Mouse (Mus musculus): ENCODE results near the gene Fam219b. TPM values are rescaled to one million over a fixed set of nuclear protein-coding genes. Genes with fewer than 3 reads are reported as not detected.

Gene Fam219b
- polyA plus RNA-seq, 1 experiment from 2014 or later, result 19.0 TPM

DNA sequence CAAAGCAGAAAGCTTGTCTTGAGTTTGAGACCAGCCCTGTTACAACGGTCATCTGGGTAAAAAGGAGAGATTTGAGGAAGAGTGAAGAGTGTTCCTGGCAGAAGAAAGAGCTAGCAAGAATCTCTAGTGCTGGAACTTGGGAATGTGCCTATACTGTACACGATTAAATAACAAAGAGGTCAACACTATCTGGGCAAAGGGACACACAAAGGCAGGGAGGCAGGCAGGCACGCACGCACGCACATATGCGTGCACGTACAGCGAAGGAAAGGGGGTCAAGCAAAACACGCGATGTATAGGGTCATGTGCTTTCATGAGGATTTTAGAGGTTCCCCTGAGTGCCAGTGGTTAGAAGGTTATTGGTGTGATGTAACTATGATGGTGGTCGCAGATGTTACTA, 15.8 kb downstream of the Fam219b start:
- Histone ChIP-seq H3K9me3 (replicated peaks) (no peaks in the 10 kb centered on the region), H3K9ac (no peak overlapping the region), H3K36me3 (peaks cover 28% of the 10 kb centered on the region), H3K4me3 (replicated peaks) (no peak overlapping the region), H3K27me3 (no peaks in the 10 kb centered on the region), H3K4me1 (peaks cover 7% of the 10 kb centered on the region), H3K27ac (no peak overlapping the region), H3K4me2 (no peak overlapping the region)
- WGBS, result 72% methylated on average over 11 of the region's 11 CpGs
- no peak for ATAC-seq (replicated peaks; ENCODE audit: low FRiP score)

DNA sequence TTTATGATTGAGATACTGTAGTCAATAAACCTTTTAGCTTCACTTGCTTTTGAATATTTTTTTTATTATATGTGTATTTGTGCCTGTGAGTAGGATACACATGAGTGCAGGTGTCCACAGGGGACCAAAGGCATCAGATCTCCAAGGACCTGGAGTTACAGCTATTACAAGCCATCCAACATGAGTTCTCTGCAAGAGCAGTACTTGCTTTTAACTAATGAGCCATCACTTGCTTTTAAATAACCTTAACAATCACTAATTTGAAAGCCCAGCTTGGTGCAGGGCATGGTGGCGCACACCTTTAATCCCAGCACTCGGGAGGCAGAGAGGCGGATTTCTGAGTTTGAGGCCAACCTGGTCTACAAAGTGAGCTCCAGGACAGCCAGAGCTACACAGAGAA, 17.4 kb downstream of the Fam219b start:
- H3K4me3 ChIP-seq (replicated peaks), result no peak overlapping the region
- no peak for ATAC-seq (replicated peaks; ENCODE audit: low FRiP score)
- H3K36me3 ChIP-seq, result peaks cover 11% of the 10 kb centered on the region
- H3K4me1 ChIP-seq, result peaks cover 7% of the 10 kb centered on the region
- H3K4me2 ChIP-seq, result no peak overlapping the region
- no peak overlapping the region for H3K9ac ChIP-seq
- no peak overlapping the region for H3K27ac ChIP-seq
- 68% methylated on average over 3 of the region's 3 CpGs for WGBS
- no peaks in the 10 kb centered on the region for H3K27me3 ChIP-seq
- no peaks in the 10 kb centered on the region for H3K9me3 ChIP-seq (replicated peaks)

DNA sequence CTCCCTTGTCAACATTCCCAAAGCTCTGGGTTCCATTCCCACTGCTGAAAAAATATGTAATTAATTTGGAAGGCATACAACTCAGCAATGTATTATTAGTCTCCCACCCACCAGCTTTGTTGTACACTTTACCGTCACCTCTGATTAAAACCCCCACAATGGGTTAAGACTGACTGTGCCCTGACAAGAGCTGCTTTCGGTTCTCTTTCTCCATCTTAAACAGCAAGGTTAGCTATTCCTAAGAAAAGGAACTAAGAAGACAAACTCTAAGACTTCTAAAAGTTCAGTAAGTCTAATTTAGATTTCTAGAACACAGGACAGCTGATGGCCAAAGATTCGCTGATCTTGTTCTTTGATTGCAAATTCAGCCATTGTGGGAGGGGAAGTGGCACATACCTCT, 19.9 kb downstream of the Fam219b start:
- H3K27ac ChIP-seq, result no peak overlapping the region

DNA sequence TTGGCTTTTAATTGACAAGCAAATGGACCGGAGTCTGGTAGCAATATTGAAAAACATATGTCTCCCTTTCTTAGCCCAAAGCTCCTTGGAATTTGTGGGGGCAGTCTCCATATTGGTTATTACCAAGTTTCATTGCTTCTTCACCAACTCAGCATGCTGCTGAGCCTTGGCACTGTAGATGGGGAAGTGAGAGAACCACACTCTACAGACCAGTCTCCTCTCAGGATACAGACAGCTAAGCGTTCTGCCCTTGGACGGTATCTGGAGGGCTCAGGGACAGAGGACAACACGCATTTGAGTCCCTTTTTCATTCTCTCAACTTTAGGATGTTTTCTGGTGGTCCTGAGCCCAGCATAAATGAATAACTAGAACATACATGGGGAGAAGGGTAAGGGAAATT, 21.3 kb downstream of the Fam219b start:
- Histone ChIP-seq H3K9me3 (replicated peaks) (no peaks in the 10 kb centered on the region), H3K27ac (no peak overlapping the region), H3K4me1 (peaks cover 31% of the 10 kb centered on the region), H3K4me2 (no peak overlapping the region), H3K9ac (no peak overlapping the region), H3K36me3 (no peaks in the 10 kb centered on the region), H3K27me3 (no peaks in the 10 kb centered on the region), H3K4me3 (replicated peaks) (no peak overlapping the region)
- 89% methylated on average over 4 of the region's 4 CpGs for WGBS
- no peak for ATAC-seq (replicated peaks; ENCODE audit: low FRiP score)

More for the DNA sequence above, 19.9 kb downstream of the Fam219b start:
- Histone ChIP-seq H3K9ac (no peak overlapping the region), H3K4me1 (peaks cover 16% of the 10 kb centered on the region), H3K27me3 (no peaks in the 10 kb centered on the region), H3K9me3 (replicated peaks) (no peaks in the 10 kb centered on the region), H3K36me3 (no peaks in the 10 kb centered on the region), H3K4me3 (replicated peaks) (no peak overlapping the region), H3K4me2 (no peak overlapping the region)
- 75% methylated on average over 3 of the region's 3 CpGs for WGBS
- ATAC-seq (replicated peaks; ENCODE audit: low FRiP score), result no peak

DNA sequence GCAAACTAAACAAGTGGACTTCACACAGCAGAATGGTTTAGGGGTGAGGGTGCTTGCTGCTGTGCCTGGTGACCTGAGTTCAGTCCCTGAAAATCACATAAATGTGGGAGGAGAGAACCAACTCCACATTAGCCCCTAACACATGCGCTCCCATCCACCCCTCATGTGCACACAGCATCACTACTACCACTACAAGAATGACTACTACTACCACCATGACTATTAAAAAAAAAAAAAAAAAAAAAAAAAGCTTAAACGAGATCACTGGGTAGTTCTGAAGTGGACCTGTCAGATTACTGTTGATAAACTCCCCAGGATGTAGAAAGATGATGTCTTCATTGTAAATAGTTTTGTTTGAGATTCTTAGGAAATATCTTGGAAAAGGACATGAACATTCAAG, 22.2 kb downstream of the Fam219b start:
- Histone ChIP-seq H3K4me1 (peaks cover 39% of the 10 kb centered on the region), H3K4me2 (no peak overlapping the region), H3K9ac (no peak overlapping the region), H3K27ac (no peak overlapping the region), H3K27me3 (no peaks in the 10 kb centered on the region), H3K9me3 (replicated peaks) (no peaks in the 10 kb centered on the region), H3K36me3 (no peaks in the 10 kb centered on the region), H3K4me3 (replicated peaks) (no peak overlapping the region)
- 85% methylated on average over 2 of the region's 2 CpGs for WGBS
- ATAC-seq (replicated peaks; ENCODE audit: low FRiP score), result no peak

DNA sequence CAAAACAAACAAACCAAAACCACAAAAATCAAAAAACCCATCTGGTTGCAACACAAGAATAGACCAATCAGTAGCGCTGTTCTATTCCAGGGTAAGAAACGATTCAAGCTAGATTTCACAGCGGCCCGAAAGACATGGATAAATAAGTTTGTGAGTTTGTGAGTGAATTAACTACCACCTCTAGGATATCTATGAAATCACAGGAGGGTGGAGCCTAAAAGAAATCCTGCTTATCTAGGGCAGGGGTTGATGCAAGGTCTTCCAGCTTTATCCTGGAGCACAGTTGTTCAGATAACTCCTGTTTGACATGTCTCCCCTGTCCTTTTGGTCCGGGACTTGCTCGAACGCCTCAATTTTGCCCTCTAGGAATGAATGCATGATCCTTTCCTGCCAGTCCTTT, 22.9 kb downstream of the Fam219b start:
- Histone ChIP-seq H3K27me3 (no peaks in the 10 kb centered on the region), H3K36me3 (no peaks in the 10 kb centered on the region), H3K4me1 (peaks cover 42% of the 10 kb centered on the region), H3K27ac (peak overlapping the region; percentile 82), H3K9me3 (replicated peaks) (no peaks in the 10 kb centered on the region), H3K4me3 (replicated peaks) (peak overlapping the region; percentile 83), H3K4me2 (peak overlapping the region; percentile 79), H3K9ac (peak overlapping the region; percentile 70)
- 29% methylated on average over 7 of the region's 7 CpGs for WGBS
- no peak for ATAC-seq (replicated peaks; ENCODE audit: low FRiP score)

DNA sequence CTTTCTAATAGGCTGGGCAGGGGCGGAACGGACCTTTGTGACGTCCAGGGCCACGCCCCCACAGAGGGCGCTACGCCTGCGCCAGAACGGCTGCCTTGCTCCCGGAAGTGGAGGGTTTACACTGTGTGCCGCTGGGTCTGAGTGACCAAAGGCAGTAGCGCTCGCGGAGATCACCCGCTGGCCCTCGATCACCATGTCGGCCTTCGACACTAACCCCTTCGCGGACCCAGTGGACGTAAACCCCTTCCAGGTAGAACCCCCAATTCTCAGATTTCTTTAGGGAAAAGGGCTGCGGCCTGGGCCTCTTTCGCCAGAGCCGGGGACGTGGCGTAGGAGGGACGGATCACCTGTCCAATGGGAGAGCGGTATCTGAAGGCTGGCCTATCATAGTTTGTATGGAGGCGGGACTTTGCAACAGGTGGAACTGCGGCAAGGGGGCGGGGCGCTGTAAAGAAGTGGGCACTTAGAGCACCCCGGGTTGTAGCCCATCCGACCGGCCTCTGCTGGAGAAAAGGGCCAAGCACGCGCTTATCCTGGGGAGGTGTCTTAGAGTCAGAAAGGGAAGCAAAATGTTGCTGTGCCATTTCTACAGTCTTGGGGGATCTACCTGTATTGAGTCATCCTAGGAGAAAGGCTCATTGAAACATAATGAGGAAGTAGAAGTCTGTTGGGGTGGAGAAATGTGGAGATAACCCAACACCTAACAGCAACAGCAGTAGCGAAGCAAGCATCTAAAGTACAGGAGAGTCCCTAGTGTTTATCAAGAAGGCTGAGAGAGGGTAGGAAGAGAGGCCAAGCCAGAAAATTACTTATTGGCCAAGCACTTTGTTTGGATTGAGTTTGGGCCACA, 23.8 kb downstream of the Fam219b start, which contains the start of gene Scamp2:
TSS of gene Scamp2 (plus strand) at position 83 of the 850 bp plus-strand sequence.
- H3K27ac ChIP-seq, result peak within 1 kb of the TSS; percentile 82
- peak; percentile 98 for ATAC-seq (replicated peaks; ENCODE audit: low FRiP score)
- WGBS, result under 1% methylated on average over 37 of the region's 37 CpGs
- no peaks in the 10 kb centered on the region for H3K27me3 ChIP-seq
- H3K4me2 ChIP-seq, result peak within 1 kb of the TSS; percentile 79
- H3K9ac ChIP-seq, result peak within 1 kb of the TSS; percentile 70
- no peaks in the 10 kb centered on the region for H3K9me3 ChIP-seq (replicated peaks)
- H3K4me1 ChIP-seq, result peaks cover 49% of the 10 kb centered on the region
- no peaks in the 10 kb centered on the region for H3K36me3 ChIP-seq
- peak within 1 kb of the TSS; percentile 83 for H3K4me3 ChIP-seq (replicated peaks)

DNA sequence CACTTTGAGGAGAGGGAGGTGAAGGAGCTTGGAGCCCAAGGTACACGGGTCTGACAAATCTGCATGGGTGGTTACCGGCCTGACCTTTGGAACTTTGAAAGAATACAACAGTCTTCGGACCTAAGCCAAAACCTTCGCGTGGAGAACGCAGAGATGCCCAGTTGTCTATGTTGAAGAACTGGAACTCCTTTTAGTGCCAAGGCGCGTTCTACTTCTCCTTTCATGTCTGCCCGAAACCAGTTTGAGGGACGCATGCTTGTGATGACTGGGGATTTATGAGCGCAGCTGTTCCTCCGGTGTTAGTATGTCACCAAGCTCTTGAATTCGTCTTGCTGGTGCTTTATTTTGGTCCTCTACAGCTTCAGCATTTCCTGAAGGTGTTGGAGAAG, 24.4 kb downstream of the Fam219b start:
- 70% methylated on average over 13 of the region's 13 CpGs for WGBS
- Histone ChIP-seq H3K4me1 (peaks cover 55% of the 10 kb centered on the region), H3K27me3 (no peaks in the 10 kb centered on the region), H3K9ac (0 out of 2 replicates have a peak overlapping the region, but pooled peaks have one; percentile 70), H3K4me2 (peak overlapping the region; percentile 79), H3K27ac (peak overlapping the region; percentile 82), H3K36me3 (no peaks in the 10 kb centered on the region), H3K9me3 (replicated peaks) (no peaks in the 10 kb centered on the region), H3K4me3 (replicated peaks) (peak overlapping the region; percentile 83)
- ATAC-seq (replicated peaks; ENCODE audit: low FRiP score), result no peak

DNA sequence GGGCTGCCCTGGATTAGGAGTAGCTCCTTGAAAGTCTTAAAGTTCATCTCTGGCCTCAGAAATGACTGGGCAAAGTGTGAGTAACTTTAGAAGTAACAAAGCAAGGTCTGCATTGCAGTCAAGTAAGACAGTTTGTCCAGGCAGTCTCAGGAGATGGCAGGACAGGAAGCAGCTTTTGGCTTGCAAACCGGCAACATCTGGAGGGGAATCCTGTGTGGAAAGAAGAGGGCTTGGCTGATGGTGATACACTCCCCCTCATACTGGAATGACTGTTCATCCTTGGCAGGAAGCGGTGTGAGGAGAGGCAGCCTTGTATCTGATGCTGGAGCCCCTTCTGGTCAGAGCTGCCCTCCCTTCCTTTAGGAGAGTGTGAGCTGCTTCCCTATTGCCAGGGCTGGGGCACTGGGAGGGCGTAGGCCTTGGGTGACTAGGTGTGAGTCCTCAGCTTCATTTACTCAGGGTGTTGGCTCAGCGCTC, 25.6 kb downstream of the Fam219b start:
- H3K4me2 ChIP-seq, result peak overlapping the region; percentile 79
- peaks cover 60% of the 10 kb centered on the region for H3K4me1 ChIP-seq
- H3K27me3 ChIP-seq, result no peaks in the 10 kb centered on the region
- no peak for ATAC-seq (replicated peaks; ENCODE audit: low FRiP score)
- H3K36me3 ChIP-seq, result peaks cover 2% of the 10 kb centered on the region
- H3K9ac ChIP-seq, result 0 out of 2 replicates have a peak overlapping the region, but pooled peaks have one; percentile 1
- H3K27ac ChIP-seq, result peak overlapping the region; percentile 77
- no peak overlapping the region for H3K4me3 ChIP-seq (replicated peaks)
- 50% methylated on average over 4 of the region's 4 CpGs for WGBS
- H3K9me3 ChIP-seq (replicated peaks), result no peaks in the 10 kb centered on the region

DNA sequence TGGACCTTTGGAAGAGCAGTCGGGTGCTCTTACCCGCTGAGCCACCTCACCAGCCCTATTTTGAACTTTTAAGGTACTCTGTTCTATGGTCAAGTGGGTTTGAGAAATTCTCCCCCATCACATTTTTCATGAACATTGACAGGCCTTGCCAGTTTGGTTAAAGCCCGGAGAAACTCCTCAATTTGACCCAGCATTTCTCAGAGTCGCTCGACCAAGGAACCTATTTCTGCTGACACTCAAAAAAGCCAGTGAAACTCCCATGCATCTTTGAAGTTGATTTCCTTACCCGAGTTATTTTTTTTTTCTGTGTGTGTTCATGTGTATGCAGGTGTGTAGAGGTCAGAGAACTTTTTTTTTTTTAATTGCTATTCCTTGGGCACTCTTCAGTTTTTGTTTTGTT, 27.3 kb downstream of the Fam219b start:
- Histone ChIP-seq H3K4me1 (peaks cover 60% of the 10 kb centered on the region), H3K4me3 (replicated peaks) (no peak overlapping the region), H3K9me3 (replicated peaks) (no peaks in the 10 kb centered on the region), H3K4me2 (no peak overlapping the region), H3K9ac (no peak overlapping the region), H3K27ac (peak overlapping the region; percentile 77), H3K36me3 (peaks cover 17% of the 10 kb centered on the region), H3K27me3 (no peaks in the 10 kb centered on the region)
- no peak for ATAC-seq (replicated peaks; ENCODE audit: low FRiP score)
- 55% methylated on average over 6 of the region's 6 CpGs for WGBS

DNA sequence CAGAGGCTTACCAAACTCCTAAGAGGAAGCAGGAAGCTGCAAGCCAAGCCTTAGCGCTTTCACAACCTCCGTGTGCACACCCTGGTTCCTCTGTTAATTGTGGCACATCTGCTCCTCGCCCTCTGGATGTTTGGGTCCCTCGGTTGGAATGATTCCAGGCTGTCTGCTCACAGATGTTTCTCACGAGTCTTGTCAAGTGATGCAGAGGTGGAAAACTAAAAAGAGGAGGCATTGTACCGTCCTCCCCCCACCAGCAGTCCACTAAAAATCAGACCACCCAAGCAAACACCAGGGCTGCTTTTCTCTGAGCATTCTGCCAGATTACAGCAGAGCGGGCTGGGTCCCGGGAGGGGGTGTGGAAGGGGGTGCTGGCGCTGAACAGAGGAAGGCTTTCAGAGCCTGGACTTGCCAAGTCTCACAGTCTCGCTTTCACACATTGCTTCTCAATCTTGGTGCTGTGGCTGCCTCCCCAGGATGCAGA, 28.5 kb downstream of the Fam219b start:
- Histone ChIP-seq H3K4me1 (peaks cover 55% of the 10 kb centered on the region), H3K9me3 (replicated peaks) (no peaks in the 10 kb centered on the region), H3K4me2 (no peak overlapping the region), H3K36me3 (peaks cover 28% of the 10 kb centered on the region), H3K4me3 (replicated peaks) (no peak overlapping the region), H3K27ac (peak overlapping the region; percentile 77), H3K27me3 (no peaks in the 10 kb centered on the region), H3K9ac (no peak overlapping the region)
- no peak for ATAC-seq (replicated peaks; ENCODE audit: low FRiP score)
- 44% methylated on average over 10 of the region's 10 CpGs for WGBS

DNA sequence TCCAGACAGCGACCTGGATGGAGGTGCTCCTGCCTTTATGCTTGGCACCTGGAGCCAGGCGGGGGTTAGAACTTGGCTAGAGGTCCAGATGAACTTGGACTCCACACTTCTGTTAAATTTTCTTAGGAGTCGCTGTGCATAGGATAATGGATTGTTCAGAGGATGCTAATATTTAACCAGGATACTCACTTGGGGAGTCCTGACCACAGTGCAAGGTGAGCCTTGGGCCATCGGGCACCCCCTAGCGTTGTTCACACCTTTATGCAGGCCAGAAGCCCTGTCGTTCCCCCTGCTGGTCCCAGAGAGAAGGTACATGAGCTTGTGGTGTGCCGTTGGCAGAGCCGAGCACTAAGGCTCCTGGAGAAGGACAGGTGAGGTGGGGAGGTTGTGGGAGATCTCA, 29.5 kb downstream of the Fam219b start:
- Histone ChIP-seq H3K4me3 (replicated peaks) (no peak overlapping the region), H3K27ac (peak overlapping the region; percentile 77; the same call in 1 of the 2 replicates), H3K27me3 (no peaks in the 10 kb centered on the region), H3K36me3 (peaks cover 37% of the 10 kb centered on the region), H3K9me3 (replicated peaks) (no peaks in the 10 kb centered on the region), H3K9ac (no peak overlapping the region), H3K4me1 (peaks cover 47% of the 10 kb centered on the region), H3K4me2 (no peak overlapping the region)
- peak; percentile 63 for ATAC-seq (replicated peaks; ENCODE audit: low FRiP score)
- WGBS, result 55% methylated on average over 8 of the region's 8 CpGs

Data from kidney, embryonic 15.5 days (tissue).